Mouse (Mus musculus) frontal cortex, postnatal 10 days (tissue): ENCODE data around the gene Serpina3k.
"Not testable (repeated sequence)": the region's sequence is repeated elsewhere in the genome, so short reads cannot be mapped to it uniquely, and the experiment has no call there.

Experiments used
- DNase-seq, 2 experiments: peaks; one replicate each; pipeline ENCODE4 v3.0.0; 2022; ENCODE audit warnings: low spot score in 2 of 2, mixed read lengths in 1 of 2

Gene Serpina3k

DNA sequence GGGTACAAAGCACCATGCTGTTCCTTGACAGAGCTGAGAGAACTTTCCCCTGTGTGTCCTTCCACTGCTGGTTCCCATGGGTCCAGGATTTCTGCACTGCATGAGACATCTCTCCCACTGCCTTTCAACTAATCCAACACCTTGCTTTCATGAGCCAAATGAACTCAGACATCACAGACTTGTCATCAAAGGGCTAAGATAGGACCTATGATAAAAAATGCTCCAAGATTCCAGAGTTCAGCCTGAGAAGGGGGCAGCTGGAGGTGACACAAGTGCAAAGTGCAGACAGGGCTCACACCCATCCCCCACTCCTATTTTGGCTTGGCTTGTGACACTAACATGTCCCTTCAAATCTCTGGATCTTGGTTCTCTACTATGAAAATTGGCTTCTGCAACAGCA, 50.2 kb downstream of the Serpina3k start:
- no peak for DNase-seq

DNA sequence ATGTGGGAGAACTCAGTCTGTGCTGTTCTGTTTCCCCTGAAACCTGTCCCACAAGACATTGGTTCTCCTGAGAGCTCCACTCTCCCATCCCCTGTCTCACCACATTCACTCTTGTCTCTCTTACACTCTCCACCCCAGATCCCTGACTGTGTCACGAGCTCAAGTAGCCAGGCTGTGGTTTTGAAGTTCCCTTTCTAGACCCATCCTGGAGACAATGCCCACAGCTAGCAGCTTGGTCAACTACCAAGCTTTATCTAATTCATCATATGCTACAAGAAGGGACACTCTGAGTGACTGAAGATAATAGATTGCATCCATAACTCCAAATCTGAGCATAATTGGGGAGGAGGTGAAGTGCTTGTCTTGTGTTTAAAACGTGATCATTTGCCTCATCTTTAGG, 52.8 kb downstream of the Serpina3k start:
- DNase-seq = not testable (repeated sequence)
